Mouse (Mus musculus) spleen, adult 18-20 months (tissue): ENCODE measurements at regions not wholly inside any gene's neighbourhood (a gene's known extent, or its start where the extent isn't known, plus 50 kb on each side); places are given as distances from the start of the nearest gene placed in this dataset.
A peak's percentile ranks its signal among the peaks of the same experiment; 100 is the strongest.

Experiments used
- DNase-seq, 2 experiments: peaks; one replicate each; pipeline ENCODE4 v3.0.0; 2022; ENCODE audit warnings: mixed read lengths in 2 of 2

- DNase-seq, result no peak
These were observed 179.7 kb upstream of the Tas2r134 start for GRCm38 (mm10) chr2:51447616-51448015.

GRCm38 (mm10) chr2:51444386-51445080 lies 182.8 kb upstream of the Tas2r134 start:
- no peak for DNase-seq

- no peak for DNase-seq
These were observed 183.4 kb upstream of the Tas2r134 start for GRCm38 (mm10) chr2:51443946-51444345.

GRCm38 (mm10) chr2:51439047-51439446 lies 188.3 kb upstream of the Tas2r134 start:
- DNase-seq, result no peak

GRCm38 (mm10) chr2:51436590-51436989 lies 190.7 kb upstream of the Tas2r134 start:
- peak; percentile 8 to 55 for DNase-seq

- DNase-seq, result no peak
These were observed 195.7 kb upstream of the Tas2r134 start for GRCm38 (mm10) chr2:51431564-51431963.

GRCm38 (mm10) chr2:51429716-51430115 lies 197.6 kb upstream of the Tas2r134 start:
- no peak for DNase-seq

- no peak for DNase-seq
These were observed 204.9 kb upstream of the Tas2r134 start for GRCm38 (mm10) chr2:51422442-51422841.

GRCm38 (mm10) chr2:51417908-51418690 lies 209.2 kb upstream of the Tas2r134 start:
- DNase-seq, result no peak

GRCm38 (mm10) chr2:51388390-51388789 lies 238.9 kb upstream of the Tas2r134 start:
- no peak for DNase-seq

GRCm38 (mm10) chr2:51387136-51387535 lies 238.2 kb upstream of the Rnd3 start:
- no peak for DNase-seq

- no peak for DNase-seq
These were observed 227.7 kb upstream of the Rnd3 start for GRCm38 (mm10) chr2:51376597-51376996.

- DNase-seq, result no peak
These were observed 225.7 kb upstream of the Rnd3 start for GRCm38 (mm10) chr2:51374636-51375035.

- no peak for DNase-seq
These were observed 223.9 kb upstream of the Rnd3 start for GRCm38 (mm10) chr2:51372771-51373170.

GRCm38 (mm10) chr2:51362825-51363616 lies 214.1 kb upstream of the Rnd3 start:
- DNase-seq, result no peak

- no peak for DNase-seq
These were observed 206.4 kb upstream of the Rnd3 start for GRCm38 (mm10) chr2:51355281-51355680.

- no peak for DNase-seq
These were observed 205.9 kb upstream of the Rnd3 start for GRCm38 (mm10) chr2:51354800-51355199.

- DNase-seq, result no peak
These were observed 200.7 kb upstream of the Rnd3 start for GRCm38 (mm10) chr2:51349614-51350013.

GRCm38 (mm10) chr2:51348774-51349173 lies 199.9 kb upstream of the Rnd3 start:
- DNase-seq, result no peak

GRCm38 (mm10) chr2:51347086-51347485 lies 198.2 kb upstream of the Rnd3 start:
- DNase-seq, result no peak

- DNase-seq, result no peak
These were observed 193.5 kb upstream of the Rnd3 start for GRCm38 (mm10) chr2:51342421-51342820.

- no peak for DNase-seq
These were observed 185.5 kb upstream of the Rnd3 start for GRCm38 (mm10) chr2:51334437-51334836.

- DNase-seq, result no peak
These were observed 178.2 kb upstream of the Rnd3 start for GRCm38 (mm10) chr2:51327081-51327480.
